Mouse (Mus musculus): ENCODE results near the gene Ttll1.

Ttll1 gene

GRCm38 (mm10) chr15:83455637-83456036 lies 55.1 kb downstream of the Ttll1 start:
- no peak for DNase-seq (ENCODE audit: low read depth, low spot score)

- DNase-seq (ENCODE audit: low read depth, low spot score): no peak
Measured at GRCm38 (mm10) chr15:83455034-83455433, 55.7 kb downstream of the Ttll1 start.

GRCm38 (mm10) chr15:83454419-83454818 lies 56.3 kb downstream of the Ttll1 start:
- DNase-seq (ENCODE audit: low read depth, low spot score): no peak

- no peak for DNase-seq (ENCODE audit: low read depth, low spot score)
Measured at GRCm38 (mm10) chr15:83453879-83454278, 56.8 kb downstream of the Ttll1 start.

GRCm38 (mm10) chr15:83452219-83452760 lies 58.4 kb downstream of the Ttll1 start:
- DNase-seq (ENCODE audit: low read depth, low spot score): no peak

GRCm38 (mm10) chr15:83451621-83452210 lies 59.0 kb downstream of the Ttll1 start:
- DNase-seq (ENCODE audit: low read depth, low spot score): no peak

GRCm38 (mm10) chr15:83450007-83450406 lies 60.7 kb downstream of the Ttll1 start:
- no peak for DNase-seq (ENCODE audit: low read depth, low spot score)

GRCm38 (mm10) chr15:83448646-83449045 lies 62.0 kb downstream of the Ttll1 start:
- DNase-seq (ENCODE audit: low read depth, low spot score): no peak

GRCm38 (mm10) chr15:83447791-83448544 lies 62.7 kb downstream of the Ttll1 start:
- DNase-seq (ENCODE audit: low read depth, low spot score): no peak

- no peak for DNase-seq (ENCODE audit: low read depth, low spot score)
Measured at GRCm38 (mm10) chr15:83445908-83446307, 64.8 kb downstream of the Ttll1 start.

GRCm38 (mm10) chr15:83445383-83445782 lies 65.3 kb downstream of the Ttll1 start:
- no peak for DNase-seq (ENCODE audit: low read depth, low spot score)

- no peak for DNase-seq (ENCODE audit: low read depth, low spot score)
Measured at GRCm38 (mm10) chr15:83444425-83444824, 66.3 kb downstream of the Ttll1 start.

GRCm38 (mm10) chr15:83442495-83443037 lies 68.1 kb downstream of the Ttll1 start:
- DNase-seq (ENCODE audit: low read depth, low spot score): no peak

- DNase-seq (ENCODE audit: low read depth, low spot score): no peak
Measured at GRCm38 (mm10) chr15:83440726-83441125, 70.0 kb downstream of the Ttll1 start.

- DNase-seq (ENCODE audit: low read depth, low spot score): no peak
Measured at GRCm38 (mm10) chr15:83436541-83436940, 74.2 kb downstream of the Ttll1 start.

- DNase-seq (ENCODE audit: low read depth, low spot score): no peak
Measured at GRCm38 (mm10) chr15:83435324-83436090, 75.2 kb downstream of the Ttll1 start.

- DNase-seq (ENCODE audit: low read depth, low spot score): no peak
Measured at GRCm38 (mm10) chr15:83434692-83435091, 76.0 kb downstream of the Ttll1 start.
